Mouse (Mus musculus) forebrain, embryonic 16.5 days (tissue): ENCODE results near the gene Sat1. TPM values are rescaled to one million over a fixed set of nuclear protein-coding genes. Genes with fewer than 3 reads are reported as not detected.

Experiments used
- ATAC-seq: fragments of 200-750 bp; cut with Nextera tagmentation; 2 replicates; pipeline ENCODE4 v1.8.0; 2017; ENCODE audit warnings: mild to moderate bottlenecking, moderate library complexity
- H3K27ac ChIP-seq: fragments of 300-500 bp; sonication (generic); 2 replicates; pipeline ENCODE4 v1.5.1; 2014; ENCODE audit warnings: low read length, control low read depth
- H3K27me3 ChIP-seq: fragments of 300-500 bp; sonication (generic); replicated peaks from 2 replicates; pipeline ENCODE4 v1.6.1; 2014; ENCODE audit warnings: low read length; ENCODE audit not compliant: control insufficient read depth, insufficient read depth
- H3K36me3 ChIP-seq: fragments of 300-500 bp; sonication (generic); 2 replicates; pipeline ENCODE4 v1.6.1; 2014; ENCODE audit not compliant: control insufficient read depth, insufficient read depth
- H3K4me1 ChIP-seq: fragments of 300-500 bp; sonication (generic); replicated peaks from 2 replicates; pipeline ENCODE4 v1.6.1; 2014; ENCODE audit warnings: low read length; ENCODE audit not compliant: control insufficient read depth, insufficient read depth
- H3K4me2 ChIP-seq: fragments of 300-500 bp; sonication (generic); 2 replicates; pipeline ENCODE4 v1.6.1; 2014; ENCODE audit warnings: mild to moderate bottlenecking, low read length, control low read depth
- H3K4me3 ChIP-seq: fragments of 300-500 bp; sonication (generic); replicated peaks from 2 replicates; pipeline ENCODE4 v1.5.1; 2014; ENCODE audit warnings: mild to moderate bottlenecking, low read length, control low read depth
- H3K9ac ChIP-seq: fragments of 300-500 bp; sonication (generic); replicated peaks from 2 replicates; pipeline ENCODE4 v1.6.1; 2014; ENCODE audit warnings: low read depth, low read length, control low read depth
- H3K9me3 ChIP-seq: fragments of 300-500 bp; sonication (generic); 2 replicates; pipeline ENCODE4 v1.6.1; 2016; ENCODE audit warnings: low read length; ENCODE audit not compliant: control insufficient read depth
- WGBS: fragments of 180-500 bp; shearing (Covaris S2); extraction: QIAGEN DNeasy Blood & Tissue Kit; methylation state at CpG from one replicate; pipeline ENCODE4 v1.1.7; 2014; 5-methylcytosine and 5-hydroxymethylcytosine counted together
- polyA plus RNA-seq: library from polyadenylated mRNA; unstranded; fragments of >200 nt; fragmentation: Nextera tagmentation; extraction: Ambion mirVana; gene quantifications from 2 replicates; pipeline ENCODE4 v1.2.1, GENCODE M21; 2015

Gene Sat1
- polyA plus RNA-seq, 1 experiment from 2014 or later: 53.7 TPM

DNA sequence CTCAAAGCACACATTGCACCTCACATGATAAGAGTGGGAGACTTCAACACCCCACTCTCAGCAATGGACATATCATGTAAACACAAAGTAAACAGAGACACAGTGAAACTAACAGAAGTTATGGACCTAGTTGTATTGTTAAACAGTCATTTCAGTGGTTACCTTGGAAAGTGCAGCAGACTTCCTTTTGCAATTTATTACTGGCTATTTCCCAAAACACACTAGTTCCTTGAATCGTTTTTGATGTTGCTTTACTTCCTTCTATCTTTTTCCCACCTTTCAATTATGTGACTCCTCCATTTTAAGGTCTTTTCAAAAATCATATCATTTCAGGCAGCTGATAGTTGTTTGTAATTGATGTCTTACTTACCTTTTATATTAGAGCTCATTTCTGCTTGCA, 44.5 kb downstream of the Sat1 start:
- WGBS: 62% methylated on average over 1 of the region's 1 CpGs
- H3K27me3 ChIP-seq: no peaks in the 10 kb centered on the region
- H3K36me3 ChIP-seq: no peaks in the 10 kb centered on the region
- H3K4me1 ChIP-seq: no peaks in the 10 kb centered on the region
- no peak overlapping the region for H3K27ac ChIP-seq
- ATAC-seq: no peak
- H3K9me3 ChIP-seq: no peaks in the 10 kb centered on the region
- no peak overlapping the region for H3K9ac ChIP-seq
- H3K4me2 ChIP-seq: no peak overlapping the region
- no peak overlapping the region for H3K4me3 ChIP-seq

- Histone ChIP-seq H3K9me3 (no peaks in the 10 kb centered on the region), H3K4me1 (no peaks in the 10 kb centered on the region), H3K9ac (no peak overlapping the region), H3K36me3 (no peaks in the 10 kb centered on the region), H3K4me2 (no peak overlapping the region), H3K27ac (no peak overlapping the region), H3K27me3 (no peaks in the 10 kb centered on the region), H3K4me3 (no peak overlapping the region)
- no peak for ATAC-seq
- WGBS: 96% methylated on average over 8 of the region's 8 CpGs
Observed at GRCm38 (mm10) chrX:155169886-155170285, 46.4 kb downstream of the Sat1 start.

- H3K27ac ChIP-seq: no peak overlapping the region
- ATAC-seq: no peak
- no peak overlapping the region for H3K4me2 ChIP-seq
- no peak overlapping the region for H3K4me3 ChIP-seq
- 97% methylated on average over 3 of the region's 3 CpGs for WGBS
- no peaks in the 10 kb centered on the region for H3K4me1 ChIP-seq
- no peaks in the 10 kb centered on the region for H3K36me3 ChIP-seq
- H3K9ac ChIP-seq: no peak overlapping the region
- H3K9me3 ChIP-seq: no peaks in the 10 kb centered on the region
- no peaks in the 10 kb centered on the region for H3K27me3 ChIP-seq
Observed at GRCm38 (mm10) chrX:155167667-155168066, 48.6 kb downstream of the Sat1 start.

GRCm38 (mm10) chrX:155166313-155166712, 49.9 kb downstream of the Sat1 start:
- no peak for ATAC-seq

DNA sequence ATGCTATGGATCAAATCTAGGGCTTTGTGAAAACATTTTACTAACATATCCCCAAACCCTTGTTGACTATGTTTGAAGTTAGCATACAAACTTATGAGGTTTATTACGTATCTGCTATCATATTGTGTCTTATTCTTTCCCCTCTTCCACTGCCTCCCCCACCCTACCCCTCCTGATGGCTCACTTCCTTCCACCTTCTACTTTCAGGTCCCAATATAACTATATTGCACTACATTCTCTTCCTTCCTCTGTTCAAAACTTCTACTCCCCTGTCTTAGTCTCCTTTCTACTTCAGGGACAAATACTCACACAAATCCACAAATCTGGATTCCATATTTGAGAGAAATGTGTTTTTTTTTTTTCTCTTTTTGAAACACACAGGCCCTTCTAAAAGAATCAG, 52.7 kb downstream of the Sat1 start:
- no peak for ATAC-seq
- no peak overlapping the region for H3K27ac ChIP-seq
- H3K4me2 ChIP-seq: no peak overlapping the region
- no peaks in the 10 kb centered on the region for H3K27me3 ChIP-seq
- no peak overlapping the region for H3K9ac ChIP-seq
- no peaks in the 10 kb centered on the region for H3K4me1 ChIP-seq
- no peak overlapping the region for H3K4me3 ChIP-seq
- H3K36me3 ChIP-seq: no peaks in the 10 kb centered on the region
- no peaks in the 10 kb centered on the region for H3K9me3 ChIP-seq
- 58% methylated on average over 1 of the region's 1 CpGs for WGBS

More at GRCm38 (mm10) chrX:155166313-155166712, 49.9 kb downstream of the Sat1 start:
- H3K4me3 ChIP-seq: no peak overlapping the region
- no peak overlapping the region for H3K4me2 ChIP-seq
- H3K9me3 ChIP-seq: no peaks in the 10 kb centered on the region
- H3K36me3 ChIP-seq: no peaks in the 10 kb centered on the region
- H3K27me3 ChIP-seq: no peaks in the 10 kb centered on the region
- H3K9ac ChIP-seq: no peak overlapping the region
- no peaks in the 10 kb centered on the region for H3K4me1 ChIP-seq
- 81% methylated on average over 2 of the region's 2 CpGs for WGBS
- H3K27ac ChIP-seq: no peak overlapping the region

Other genes with a start within 250 kb of the Sat1 start
- gene Magea8, start 220.6 kb downstream of the Sat1 start, polyA plus RNA-seq: not detected in 2 replicates
- not detected in 2 replicates for gene Magea5, start 153.3 kb downstream of the Sat1 start, polyA plus RNA-seq
- gene Magea1, start 126.7 kb downstream of the Sat1 start, polyA plus RNA-seq: not detected in 2 replicates
- gene Magea2, start 122.8 kb downstream of the Sat1 start, polyA plus RNA-seq: not detected in 2 replicates
- gene Cldn34b2, start 88.0 kb downstream of the Sat1 start, polyA plus RNA-seq: not detected in 2 replicates
- gene Acot9, start 46.0 kb upstream of the Sat1 start, polyA plus RNA-seq: 34.3 and 37.4 TPM in 2 replicates
- gene Prdx4, start 124.3 kb upstream of the Sat1 start, polyA plus RNA-seq: 86.3 and 94.3 TPM in 2 replicates